Mouse (Mus musculus) natural killer cell, adult 2 months (primary cell): ENCODE results near the gene Obsl1.

ENCODE experiments used
- DNase-seq, 2 experiments: peaks; one replicate each; pipeline ENCODE4 v3.0.0; 2022; ENCODE audit warnings: low spot score in 2 of 2

Gene Obsl1

GRCm38 (mm10) chr1:75487405-75488161 is 18.7 kb downstream of the Obsl1 start:
- DNase-seq = peak; percentile 23 to 55

- no peak for DNase-seq
Measured at GRCm38 (mm10) chr1:75487040-75487404, 19.2 kb downstream of the Obsl1 start.

GRCm38 (mm10) chr1:75486561-75486960 is 19.7 kb downstream of the Obsl1 start:
- peak in 1 of 2 experiments; percentile 12 for DNase-seq

- DNase-seq = no peak
Measured at GRCm38 (mm10) chr1:75480735-75481134, 25.5 kb downstream of the Obsl1 start.

GRCm38 (mm10) chr1:75480036-75480435 is 26.2 kb downstream of the Obsl1 start:
- no peak for DNase-seq

- no peak for DNase-seq
Measured at GRCm38 (mm10) chr1:75479635-75479989, 26.6 kb downstream of the Obsl1 start.

GRCm38 (mm10) chr1:75478916-75479634 is 27.2 kb downstream of the Obsl1 start, which contains the start of the genes Chpf and Tmem198:
Gene Chpf (minus strand): TSS chr1:75479307.
Gene Tmem198 (plus strand): TSS chr1:75479532.
- DNase-seq = peak; percentile 98

GRCm38 (mm10) chr1:75478497-75478896 is 27.8 kb downstream of the Obsl1 start:
- DNase-seq = peak; percentile 42 to 45

- no peak for DNase-seq
Measured at GRCm38 (mm10) chr1:75477966-75478290, 28.3 kb downstream of the Obsl1 start.

- DNase-seq = peak; percentile 84 to 89
Measured at GRCm38 (mm10) chr1:75477264-75477965, 28.8 kb downstream of the Obsl1 start.

- DNase-seq = no peak
Measured at GRCm38 (mm10) chr1:75476441-75476840, 29.8 kb downstream of the Obsl1 start.

GRCm38 (mm10) chr1:75469287-75469825 is 36.9 kb downstream of the Obsl1 start:
- no peak for DNase-seq

GRCm38 (mm10) chr1:75467215-75467927 is 38.9 kb downstream of the Obsl1 start:
- DNase-seq = peak in 1 of 2 experiments; percentile 59

GRCm38 (mm10) chr1:75463652-75464204 is 42.5 kb downstream of the Obsl1 start:
- no peak for DNase-seq

- no peak for DNase-seq
Measured at GRCm38 (mm10) chr1:75462636-75463035, 43.6 kb downstream of the Obsl1 start.

GRCm38 (mm10) chr1:75460297-75460696 is 46.0 kb downstream of the Obsl1 start:
- DNase-seq = no peak

GRCm38 (mm10) chr1:75458789-75459684 is 47.2 kb downstream of the Obsl1 start:
- DNase-seq = no peak

GRCm38 (mm10) chr1:75458025-75458788 is 48.0 kb downstream of the Obsl1 start:
- no peak for DNase-seq

- DNase-seq = no peak
Measured at GRCm38 (mm10) chr1:75457710-75458024, 48.6 kb downstream of the Obsl1 start.
